Mouse (Mus musculus): ENCODE results near the gene Fam219a.

- no peak for TF ChIP-seq CTCF (conservative IDR thresholded peaks at IDR 0.05; ENCODE audit: low read length)
- no peak for TF ChIP-seq NANOG (IDR thresholded peaks at IDR 0.05; ENCODE audit: borderline replicate concordance, low read length)
- no peak for TF ChIP-seq POU5F1 (IDR thresholded peaks at IDR 0.05; ENCODE audit: borderline replicate concordance, low read length)
These were observed 100.1 kb downstream of the Fam219a start for GRCm38 (mm10) chr4:41469199-41469598.

Measured in E14TG2a.4 (cell line).